Mouse (Mus musculus) heart, postnatal 0 days (tissue): ENCODE measurements around the gene Olfml2b. TPM values are rescaled to one million over a fixed set of nuclear protein-coding genes. Genes with fewer than 3 reads are reported as not detected.

ENCODE experiments used
- ATAC-seq: fragments of 200-750 bp; cut with Nextera tagmentation; 2 replicates; pipeline ENCODE4 v1.8.0; 2017; ENCODE audit warnings: low read depth, moderate number of reproducible peaks, moderate library complexity; ENCODE audit not compliant: insufficient read depth
- DNase-seq: peaks from one replicate; pipeline ENCODE4 v3.0.0-alpha.2; 2016; ENCODE audit warnings: low spot score
- H3K27ac ChIP-seq: fragments of 300-500 bp; sonication (generic); 2 replicates; pipeline ENCODE4 v1.5.1; 2014; ENCODE audit warnings: low read depth, mild to moderate bottlenecking
- H3K27me3 ChIP-seq: fragments of 300-500 bp; sonication (generic); 2 replicates; pipeline ENCODE4 v1.6.1; 2014; ENCODE audit warnings: low read length, mixed read lengths; ENCODE audit not compliant: control insufficient read depth, insufficient read depth
- H3K36me3 ChIP-seq: fragments of 300-500 bp; sonication (generic); replicated peaks from 2 replicates; pipeline ENCODE4 v1.6.1; 2014; ENCODE audit warnings: low read length, mixed read lengths; ENCODE audit not compliant: control insufficient read depth, insufficient read depth
- H3K4me1 ChIP-seq: fragments of 300-500 bp; sonication (generic); 2 replicates; pipeline ENCODE4 v1.6.1; 2014; ENCODE audit warnings: antibody characterized with exemption; ENCODE audit not compliant: control insufficient read depth, insufficient read depth
- H3K4me2 ChIP-seq: fragments of 300-500 bp; sonication (generic); 2 replicates; pipeline ENCODE4 v1.6.1; 2014; ENCODE audit warnings: low read depth, mild to moderate bottlenecking, low read length, moderate library complexity
- H3K4me3 ChIP-seq: fragments of 300-500 bp; sonication (generic); 2 replicates; pipeline ENCODE4 v1.5.1; 2014; ENCODE audit warnings: low read depth, low read length
- H3K9ac ChIP-seq: fragments of 300-500 bp; sonication (generic); replicated peaks from 2 replicates; pipeline ENCODE4 v1.6.1; 2014; ENCODE audit warnings: low read depth, low read length, mixed read lengths
- H3K9me3 ChIP-seq: fragments of 300-500 bp; sonication (generic); replicated peaks from 2 replicates; pipeline ENCODE4 v1.6.1; 2016; ENCODE audit warnings: low read length; ENCODE audit not compliant: control insufficient read depth
- CTCF ChIP-seq: IDR thresholded peaks from 2 replicates; pipeline ENCODE4 v1.5.1; 2016; ENCODE audit warnings: antibody characterized with exemption, control low read depth, low read depth
- EP300 ChIP-seq: IDR thresholded peaks from 2 replicates; pipeline ENCODE4 v1.6.1; 2016; ENCODE audit warnings: antibody characterized with exemption, low read depth
- WGBS: fragments of 180-500 bp; shearing (Covaris S2); extraction: QIAGEN DNeasy Blood & Tissue Kit; methylation state at CpG from one replicate; pipeline ENCODE4 v1.1.7; 2014; 5-methylcytosine and 5-hydroxymethylcytosine counted together
- polyA plus RNA-seq: library from polyadenylated mRNA; unstranded; fragments of >200 nt; fragmentation: Nextera tagmentation; extraction: Ambion mirVana; gene quantifications from 2 replicates; pipeline ENCODE4 v1.2.1, GENCODE M21; 2015
- total RNA-seq: library from RNA; depleted of rRNA; stranded (reverse); fragments of >200 nt; gene quantifications from 2 replicates; pipeline ENCODE4 v1.2.3, GENCODE M21; 2014; ENCODE audit warnings: low replicate concordance

The Olfml2b gene
- total and polyA plus RNA-seq, 2 experiments from 2014 or later = 26.3 to 63.0 TPM

- Histone ChIP-seq H3K27me3 (no peaks in the 10 kb centered on the region), H3K9me3 (no peaks in the 10 kb centered on the region), H3K9ac (no peak overlapping the region), H3K36me3 (no peaks in the 10 kb centered on the region), H3K4me1 (0 out of 2 replicates have a peak, but pooled peaks cover 4% of the 10 kb centered on the region), H3K27ac (no peak overlapping the region), H3K4me3 (no peak overlapping the region), H3K4me2 (no peak overlapping the region)
- DNase-seq (no peak), ATAC-seq (no peak)
- WGBS = 77% methylated on average over 5 of the region's 5 CpGs
- TF ChIP-seq EP300 = no peak
- TF ChIP-seq CTCF = no peak
Measured at GRCm38 (mm10) chr1:170691301-170691700, 47.0 kb downstream of the Olfml2b start.

GRCm38 (mm10) chr1:170694821-170695291 lies 50.5 kb downstream of the Olfml2b start:
- Histone ChIP-seq H3K9me3 (no peaks in the 10 kb centered on the region), H3K27ac (no peak overlapping the region), H3K9ac (no peak overlapping the region), H3K27me3 (no peaks in the 10 kb centered on the region), H3K4me1 (peaks cover 12% of the 10 kb centered on the region), H3K36me3 (no peaks in the 10 kb centered on the region), H3K4me3 (no peak overlapping the region), H3K4me2 (no peak overlapping the region)
- TF ChIP-seq CTCF (no peak), EP300 (no peak)
- DNase-seq (no peak), ATAC-seq (no peak)
- WGBS = 38% methylated on average over 5 of the region's 5 CpGs

GRCm38 (mm10) chr1:170695326-170695725 lies 51.0 kb downstream of the Olfml2b start:
- H3K9ac ChIP-seq = no peak overlapping the region
- no peak overlapping the region for H3K27ac ChIP-seq
- H3K9me3 ChIP-seq = no peaks in the 10 kb centered on the region
- DNase-seq (no peak), ATAC-seq (no peak)
- TF ChIP-seq EP300 = no peak
- TF ChIP-seq CTCF = no peak
- peaks cover 12% of the 10 kb centered on the region for H3K4me1 ChIP-seq
- H3K27me3 ChIP-seq = no peaks in the 10 kb centered on the region
- no peak overlapping the region for H3K4me3 ChIP-seq
- no peaks in the 10 kb centered on the region for H3K36me3 ChIP-seq
- WGBS = 84% methylated on average over 6 of the region's 6 CpGs
- H3K4me2 ChIP-seq = no peak overlapping the region

- Histone ChIP-seq H3K36me3 (no peaks in the 10 kb centered on the region), H3K27ac (no peak overlapping the region), H3K9me3 (no peaks in the 10 kb centered on the region), H3K27me3 (no peaks in the 10 kb centered on the region), H3K9ac (no peak overlapping the region), H3K4me1 (peaks cover 12% of the 10 kb centered on the region), H3K4me2 (no peak overlapping the region), H3K4me3 (no peak overlapping the region)
- DNase-seq (no peak), ATAC-seq (no peak)
- WGBS = 91% methylated on average over 8 of the region's 8 CpGs
- TF ChIP-seq EP300 (no peak), CTCF (no peak)
Measured at GRCm38 (mm10) chr1:170696996-170697395, 52.7 kb downstream of the Olfml2b start.

GRCm38 (mm10) chr1:170697771-170698356 lies 53.5 kb downstream of the Olfml2b start:
- 83% methylated on average over 7 of the region's 7 CpGs for WGBS
- Histone ChIP-seq H3K27ac (no peak overlapping the region), H3K4me3 (no peak overlapping the region), H3K27me3 (no peaks in the 10 kb centered on the region), H3K4me1 (peaks cover 12% of the 10 kb centered on the region), H3K36me3 (no peaks in the 10 kb centered on the region), H3K4me2 (no peak overlapping the region), H3K9ac (no peak overlapping the region), H3K9me3 (no peaks in the 10 kb centered on the region)
- ATAC-seq (no peak), DNase-seq (no peak)
- no peak for TF ChIP-seq CTCF
- TF ChIP-seq EP300 = no peak

GRCm38 (mm10) chr1:170698771-170699170 lies 54.4 kb downstream of the Olfml2b start:
- ATAC-seq = no peak
- 80% methylated on average over 3 of the region's 3 CpGs for WGBS

More at GRCm38 (mm10) chr1:170698771-170699170, 54.4 kb downstream of the Olfml2b start:
- no peaks in the 10 kb centered on the region for H3K9me3 ChIP-seq
- H3K9ac ChIP-seq = no peak overlapping the region
- H3K4me2 ChIP-seq = no peak overlapping the region
- TF ChIP-seq CTCF (no peak), EP300 (no peak)
- no peaks in the 10 kb centered on the region for H3K27me3 ChIP-seq
- H3K27ac ChIP-seq = peak overlapping the region; percentile 61
- H3K4me1 ChIP-seq = peaks cover 8% of the 10 kb centered on the region
- no peaks in the 10 kb centered on the region for H3K36me3 ChIP-seq
- no peak overlapping the region for H3K4me3 ChIP-seq
- no peak for DNase-seq
